Mouse (Mus musculus) retina, postnatal 7 days (tissue): Measurements from ENCODE around the gene Gm43552.

ENCODE experiments used
- DNase-seq: peaks from one replicate; pipeline ENCODE4 v3.0.0-alpha.2; 2012; ENCODE audit warnings: low read depth, low spot score

Gene Gm43552

DNA sequence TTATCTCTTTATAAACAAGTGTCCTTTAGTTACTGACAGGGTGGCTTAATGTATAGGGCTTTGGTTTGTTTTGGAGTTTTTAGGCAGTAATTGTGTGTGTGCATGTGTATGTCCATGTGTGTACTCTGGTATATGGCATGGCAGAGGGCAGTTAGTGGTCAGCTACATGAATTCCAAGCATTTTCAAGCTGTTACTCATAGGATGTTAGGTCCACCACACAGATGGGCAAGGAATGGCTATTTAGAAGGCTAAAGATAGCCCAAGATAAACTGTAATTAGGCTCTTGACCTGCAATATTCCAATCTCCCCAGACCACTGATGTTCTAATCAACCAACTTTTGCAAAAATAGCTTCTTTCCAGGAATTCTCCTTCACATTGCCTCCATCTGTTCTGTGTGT is 54.6 kb downstream of the Gm43552 start:
- no peak for DNase-seq

DNA sequence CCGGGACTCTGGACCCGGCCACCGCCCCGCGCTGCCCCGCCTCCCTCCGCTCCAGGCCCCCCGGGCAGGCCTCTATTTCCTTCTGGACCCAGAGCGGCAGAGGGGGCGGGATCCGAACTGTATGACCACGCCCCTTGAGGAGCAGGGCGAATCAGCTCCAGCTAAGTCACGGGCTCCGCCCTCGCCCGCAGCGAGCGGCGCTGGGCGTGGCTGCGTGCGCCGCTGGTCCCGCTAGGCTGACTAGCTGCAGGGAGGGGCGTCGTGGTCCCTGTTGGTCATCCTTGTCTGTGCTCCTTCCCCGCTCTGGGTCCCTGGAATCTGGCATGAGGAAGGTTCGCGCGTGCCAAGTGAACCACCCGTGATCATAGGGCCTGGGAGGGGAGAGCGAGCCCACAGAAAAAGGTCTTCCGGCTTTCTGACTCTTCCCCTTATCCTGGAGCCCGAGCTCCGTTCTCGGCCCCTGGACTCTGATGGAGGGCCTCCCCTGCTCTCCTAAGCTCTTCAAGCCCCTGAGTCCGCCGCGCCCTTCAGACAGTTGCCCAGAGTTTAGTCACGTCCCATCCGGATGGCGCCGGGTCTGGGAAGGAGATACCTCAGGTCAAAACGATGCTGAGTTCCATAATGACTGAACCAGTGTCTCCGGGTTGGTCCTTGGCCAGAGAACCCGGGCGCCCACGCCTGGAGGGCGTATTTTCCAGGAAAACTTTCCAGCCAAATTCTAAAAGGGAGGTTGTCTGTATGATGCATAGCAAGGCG is 56.6 kb downstream of the Gm43552 start, which contains the start of gene Ugdh:
Ugdh (minus strand) TSS at position 144 of the 756 bp plus-strand sequence.
- peak; percentile 90 for DNase-seq

DNA sequence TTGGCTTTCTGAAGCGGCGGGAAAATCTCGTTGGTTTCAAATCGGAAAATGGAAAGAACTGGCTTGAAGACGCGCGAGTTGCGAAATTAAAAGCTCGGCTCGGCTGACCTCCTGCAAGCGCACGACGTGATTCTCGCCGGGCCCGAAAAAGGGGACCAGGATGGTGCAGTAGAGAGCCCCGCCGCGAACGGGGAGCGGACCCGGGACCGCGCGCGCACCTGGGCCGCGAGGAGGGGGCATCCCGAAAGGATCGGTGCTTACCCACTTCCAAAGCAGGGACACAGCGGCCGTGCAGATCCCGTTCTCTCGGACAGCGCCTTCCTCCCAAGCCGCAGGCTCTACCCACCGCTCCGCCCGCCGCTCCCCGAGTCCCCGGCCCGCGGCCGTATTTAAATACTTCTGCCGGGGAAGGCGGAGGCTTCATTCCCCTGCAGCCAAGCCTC is 57.2 kb downstream of the Gm43552 start:
- DNase-seq, result no peak

DNA sequence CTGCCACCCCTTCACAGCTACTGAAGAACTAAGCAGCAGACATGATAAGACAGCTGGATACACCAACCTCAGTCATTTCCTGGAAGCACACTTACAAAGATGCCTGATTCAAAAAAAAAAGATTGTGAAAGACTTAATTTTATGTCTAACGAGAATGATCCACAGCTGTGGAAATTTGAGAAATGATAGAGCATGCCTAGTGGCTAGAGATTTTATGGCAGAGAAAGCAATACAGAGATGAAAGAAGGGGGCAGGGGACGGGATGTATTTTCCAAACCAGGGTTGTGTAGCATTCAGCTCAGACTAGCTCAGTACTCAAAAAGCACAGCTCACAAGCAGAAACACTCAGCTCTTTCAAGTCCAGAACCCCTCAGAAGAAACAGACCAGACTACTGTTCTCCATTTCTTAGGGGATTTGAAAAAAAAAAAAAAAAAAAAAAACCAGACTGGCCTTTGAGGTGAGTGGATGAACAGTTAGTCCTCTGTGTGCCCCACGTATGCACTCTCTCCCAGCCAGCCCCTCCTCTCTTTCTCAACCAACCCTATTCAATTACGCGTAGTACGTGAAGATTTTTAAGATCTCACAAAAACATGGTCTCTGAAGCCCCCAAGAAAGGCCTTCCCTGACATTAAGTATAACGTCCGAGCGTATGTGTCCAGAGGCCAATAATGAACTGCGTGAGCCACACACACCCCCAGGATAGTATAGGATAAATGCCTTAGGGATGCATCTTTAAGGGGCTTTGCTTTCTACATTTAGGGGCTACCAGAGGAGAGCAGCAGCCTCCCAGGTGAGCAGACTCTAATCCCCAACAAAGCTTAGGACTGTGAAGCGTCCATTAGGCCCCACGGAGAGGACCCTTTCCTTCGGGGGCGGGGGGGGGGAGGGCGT is 57.9 kb downstream of the Gm43552 start:
- DNase-seq, result no peak

DNA sequence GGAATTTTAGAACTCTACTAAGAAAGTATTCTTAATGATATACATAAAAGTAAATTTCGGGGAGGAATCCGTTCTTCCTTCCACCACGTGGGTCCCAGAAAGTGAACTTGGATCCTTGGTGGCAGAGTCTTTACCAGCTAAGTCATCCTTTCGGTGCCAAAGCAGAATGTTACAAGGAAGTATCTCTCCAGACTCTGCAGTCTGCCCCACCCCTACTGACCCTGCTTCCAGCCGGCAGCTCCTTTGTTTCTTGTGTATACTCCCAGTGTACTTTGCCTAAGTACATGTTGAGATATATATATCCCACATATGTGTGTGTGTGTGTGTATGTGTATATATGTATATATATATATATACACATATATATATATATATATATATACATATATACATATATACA is 63.2 kb downstream of the Gm43552 start:
- DNase-seq, result no peak

DNA sequence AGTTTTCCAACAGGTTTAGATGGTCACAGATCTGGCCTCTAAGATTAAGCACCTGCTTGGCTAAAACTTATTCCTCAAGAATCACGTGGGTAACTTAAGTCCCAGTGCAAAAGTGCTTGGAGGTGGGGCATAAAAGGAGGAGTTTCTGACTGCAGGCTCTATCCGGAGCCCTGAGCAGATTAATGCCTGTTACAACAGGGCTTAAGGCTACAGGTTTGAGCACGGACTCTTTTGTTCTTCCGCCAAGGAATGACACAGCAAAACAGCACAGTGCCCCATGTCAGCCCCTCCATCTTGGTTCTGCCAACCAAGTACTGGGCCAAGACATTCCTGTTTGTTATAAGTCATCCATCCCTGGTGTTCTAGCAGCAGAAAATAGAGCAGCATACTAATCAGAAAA is 64.3 kb downstream of the Gm43552 start:
- no peak for DNase-seq

DNA sequence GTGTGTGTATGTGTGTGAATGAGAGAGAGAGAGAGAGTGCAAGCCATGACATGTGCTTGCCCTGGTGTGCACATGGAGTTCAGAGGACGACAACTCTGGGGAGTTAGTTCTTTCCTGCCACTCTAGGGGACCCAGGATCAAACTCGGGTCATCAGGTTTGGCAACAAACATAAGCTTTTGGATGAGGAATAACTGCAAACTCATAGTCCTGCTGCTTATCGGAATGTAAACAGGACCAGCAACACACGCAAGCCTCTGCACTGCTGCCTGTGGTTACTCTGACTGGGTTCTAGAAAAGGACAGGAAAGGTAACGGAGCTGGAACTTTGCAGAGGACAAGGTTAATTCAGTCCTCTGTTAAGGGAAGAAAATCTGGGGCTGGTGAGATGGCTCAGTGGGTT is 67.4 kb downstream of the Gm43552 start:
- no peak for DNase-seq

DNA sequence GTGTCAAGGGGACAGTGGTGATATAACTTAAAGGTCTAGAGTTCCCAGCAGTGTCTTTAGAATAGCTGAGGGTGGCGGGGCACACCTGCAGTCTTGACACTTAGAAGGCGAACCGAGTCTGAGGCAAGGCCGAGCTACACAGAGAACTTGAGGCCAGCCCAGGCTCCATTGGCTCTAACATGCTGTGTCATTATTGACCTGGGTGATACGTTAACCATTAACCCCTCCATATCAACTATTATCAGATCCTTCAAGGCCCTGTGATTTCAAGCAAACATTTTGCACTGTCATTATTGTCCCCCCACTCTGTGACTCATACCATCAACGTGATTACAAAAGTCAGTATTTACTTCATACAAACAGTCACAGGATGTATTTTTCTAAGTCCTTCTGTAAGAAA is 68.4 kb downstream of the Gm43552 start:
- DNase-seq, result no peak

DNA sequence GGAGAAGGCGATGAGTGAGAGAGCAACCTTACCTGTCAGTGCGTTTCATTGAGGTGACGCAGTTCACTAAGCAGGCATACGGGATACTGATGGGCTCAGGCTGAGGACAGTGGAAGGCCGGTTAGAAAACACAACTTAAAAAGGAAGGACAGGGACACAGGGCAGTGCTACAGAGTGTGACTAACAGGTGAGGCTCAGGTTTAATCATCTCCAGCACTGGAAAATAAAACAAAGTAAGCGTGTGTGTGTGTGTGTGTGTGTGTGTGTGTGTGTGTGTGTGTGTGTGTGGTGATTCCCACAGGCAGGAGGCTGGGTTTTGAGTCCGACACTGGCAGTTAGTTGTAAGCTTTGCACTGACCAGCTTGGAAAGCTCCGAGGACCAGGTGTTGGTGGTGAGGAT is 69.8 kb downstream of the Gm43552 start:
- DNase-seq, result no peak

DNA sequence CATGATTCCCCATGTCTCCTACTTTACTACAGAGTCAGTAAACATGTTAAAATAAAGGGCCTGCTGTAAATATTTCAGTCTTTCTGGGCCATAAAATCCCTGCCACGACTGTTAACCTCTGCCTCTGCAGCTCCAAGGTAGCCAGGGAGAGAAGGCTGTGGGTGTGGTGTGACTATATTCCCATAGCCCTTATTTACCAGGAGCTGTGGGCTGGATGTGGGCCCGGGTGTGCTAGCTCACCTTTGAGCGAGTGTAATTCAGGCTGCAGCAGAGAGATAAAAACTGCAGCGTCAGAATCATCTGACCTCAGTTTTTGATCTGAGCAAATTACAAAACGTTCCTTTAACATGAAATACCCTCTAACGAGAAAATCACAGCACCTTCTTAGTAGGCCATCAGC is 71.8 kb downstream of the Gm43552 start:
- DNase-seq, result no peak

DNA sequence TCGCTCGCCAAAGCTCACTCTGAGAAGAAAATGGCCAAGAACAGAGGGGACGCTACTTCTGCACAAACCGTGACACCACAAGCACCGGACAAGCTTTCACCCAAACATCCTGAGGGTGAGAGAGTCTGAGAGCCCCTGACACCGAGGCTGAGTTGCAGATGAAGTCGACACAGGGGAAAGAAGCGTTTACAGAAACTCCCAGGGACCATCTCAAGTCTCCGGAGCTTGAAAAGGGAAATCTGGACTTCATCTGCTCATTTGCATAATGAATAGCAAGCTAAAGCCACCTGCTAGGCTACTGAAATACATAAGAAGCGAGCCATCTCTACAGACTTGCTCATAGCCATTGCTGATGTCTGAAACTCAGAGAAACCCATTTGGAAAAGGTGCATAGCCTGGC is 73.5 kb downstream of the Gm43552 start:
- no peak for DNase-seq

DNA sequence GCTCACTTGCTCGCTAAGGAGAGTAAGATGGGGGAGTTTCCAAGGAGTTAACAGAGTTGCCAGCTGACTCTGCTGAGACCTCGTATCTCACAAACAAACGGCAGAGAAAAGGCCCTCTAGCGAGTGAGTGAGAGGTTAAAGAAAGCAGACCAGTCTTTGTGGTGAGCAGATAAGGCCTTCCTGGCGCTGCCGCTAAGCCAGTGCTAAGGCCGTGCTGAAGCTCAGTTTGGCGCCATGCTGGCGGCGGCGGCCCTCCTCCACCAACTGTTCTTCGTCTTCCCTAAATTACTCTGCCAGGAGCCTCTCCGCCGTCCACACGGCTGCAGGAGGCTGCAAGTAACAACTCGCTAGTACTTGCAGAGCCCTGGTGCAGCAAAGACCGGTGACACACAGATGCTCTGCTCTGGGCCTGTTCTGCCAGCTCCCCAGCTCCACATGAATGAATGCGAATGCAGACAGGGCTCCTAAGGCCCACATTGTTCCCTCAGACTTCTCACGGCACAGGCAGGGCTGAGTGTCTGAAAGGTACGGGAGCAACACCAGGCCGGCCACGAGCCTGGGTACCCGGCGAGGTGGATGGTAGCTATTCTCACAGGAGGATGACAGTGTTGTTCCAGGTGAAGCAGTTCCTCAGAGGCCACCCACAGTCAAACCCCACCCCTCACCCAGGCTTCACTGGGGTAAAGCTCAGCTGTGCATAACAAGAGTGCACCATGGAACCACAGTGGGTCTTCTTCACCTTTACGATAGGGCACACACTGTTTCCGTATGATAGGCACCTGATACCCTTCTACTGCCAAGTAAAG is 76.8 kb downstream of the Gm43552 start:
- DNase-seq, result no peak

DNA sequence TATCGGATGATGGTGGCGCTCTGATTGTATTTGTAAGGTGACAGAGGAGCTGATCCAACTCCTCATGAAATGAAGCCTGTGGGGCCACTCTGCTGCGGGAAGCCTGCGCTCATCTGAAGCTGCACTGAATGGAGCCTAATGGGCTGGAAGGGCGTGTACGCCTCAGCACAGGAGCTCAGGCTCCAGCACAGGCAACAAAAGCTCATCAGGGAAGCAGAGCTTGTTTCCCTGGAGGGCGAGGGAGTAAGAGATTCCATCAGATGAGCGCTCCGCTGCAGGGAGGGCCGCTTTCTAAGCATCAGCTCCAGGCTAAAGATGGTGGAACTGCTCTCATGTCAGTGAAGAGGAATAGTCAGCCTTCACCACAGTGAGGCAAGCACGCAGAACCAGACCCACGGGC is 84.6 kb downstream of the Gm43552 start:
- no peak for DNase-seq

DNA sequence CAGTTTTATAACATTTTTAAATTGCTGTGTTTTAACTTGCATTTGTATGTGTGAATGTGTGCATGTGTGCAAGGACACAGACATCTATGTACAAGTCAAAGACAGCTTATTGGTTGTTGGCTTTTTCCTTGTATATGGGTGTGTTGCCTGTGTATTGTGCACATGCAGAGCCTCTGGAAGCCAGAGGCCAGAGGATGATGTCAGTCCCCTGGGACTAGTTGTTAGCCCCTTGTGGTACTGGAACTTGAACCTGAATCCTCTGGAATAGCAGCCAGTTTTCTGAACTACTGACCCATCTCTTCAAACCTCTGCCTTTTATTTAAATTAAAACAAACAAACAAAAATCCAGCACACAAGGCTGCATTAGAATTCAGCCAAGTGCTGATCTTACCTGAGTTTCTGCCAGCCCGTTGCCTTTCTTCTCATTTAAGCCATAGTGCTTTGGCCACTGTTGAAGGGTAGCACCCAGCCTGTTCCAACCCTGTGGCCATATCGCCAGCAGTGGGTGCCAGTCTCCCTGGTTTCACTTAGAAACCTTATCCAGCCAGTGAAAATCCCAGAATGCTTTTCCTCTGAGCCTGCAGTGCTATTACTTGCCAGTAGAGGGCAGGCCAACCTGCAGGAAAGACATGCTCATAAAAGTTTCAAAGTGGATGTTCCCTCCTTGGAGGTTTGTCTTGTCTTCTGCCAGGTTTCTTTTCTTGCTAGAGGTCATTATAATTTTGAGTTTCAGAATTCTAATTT is 91.2 kb downstream of the Gm43552 start:
- DNase-seq, result peak; percentile 75

DNA sequence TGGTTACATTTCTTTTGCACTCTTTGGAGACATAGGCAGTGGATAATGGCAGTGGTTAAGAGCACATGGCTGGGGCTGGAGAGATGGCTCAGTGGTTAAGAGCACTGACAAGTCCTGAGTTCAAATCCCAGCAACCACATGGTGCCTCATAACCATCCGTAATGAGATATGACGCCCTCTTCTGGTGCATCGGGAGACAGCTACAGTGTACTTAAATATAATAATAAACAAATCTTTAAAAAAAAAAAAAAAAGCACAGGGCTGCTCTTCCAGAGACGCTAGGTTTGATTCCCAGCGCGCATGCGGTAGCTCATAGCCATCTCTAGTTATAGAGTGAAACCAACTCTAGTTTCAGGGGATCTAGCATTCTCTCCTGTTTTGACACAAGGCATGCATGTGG is 98.2 kb downstream of the Gm43552 start:
- no peak for DNase-seq

DNA sequence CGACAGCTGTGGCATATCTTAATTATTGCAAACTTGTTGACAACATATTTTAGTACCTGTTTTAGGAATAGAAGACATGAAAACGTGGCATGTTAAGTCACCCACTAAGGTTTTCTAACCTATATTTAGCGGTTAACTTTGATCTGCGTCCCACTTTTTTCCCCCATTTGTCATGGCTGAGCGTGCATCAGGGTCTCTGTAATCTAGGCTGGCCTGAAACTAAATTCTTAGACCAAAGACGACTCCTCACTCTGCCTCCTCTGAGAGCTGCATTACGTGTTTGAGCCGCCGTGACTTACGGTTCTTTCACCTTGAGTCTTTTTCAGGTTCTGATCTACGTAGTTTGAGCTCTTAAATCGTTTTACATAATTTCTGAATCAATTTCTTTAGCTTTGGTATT is 100.9 kb downstream of the Gm43552 start:
- no peak for DNase-seq

DNA sequence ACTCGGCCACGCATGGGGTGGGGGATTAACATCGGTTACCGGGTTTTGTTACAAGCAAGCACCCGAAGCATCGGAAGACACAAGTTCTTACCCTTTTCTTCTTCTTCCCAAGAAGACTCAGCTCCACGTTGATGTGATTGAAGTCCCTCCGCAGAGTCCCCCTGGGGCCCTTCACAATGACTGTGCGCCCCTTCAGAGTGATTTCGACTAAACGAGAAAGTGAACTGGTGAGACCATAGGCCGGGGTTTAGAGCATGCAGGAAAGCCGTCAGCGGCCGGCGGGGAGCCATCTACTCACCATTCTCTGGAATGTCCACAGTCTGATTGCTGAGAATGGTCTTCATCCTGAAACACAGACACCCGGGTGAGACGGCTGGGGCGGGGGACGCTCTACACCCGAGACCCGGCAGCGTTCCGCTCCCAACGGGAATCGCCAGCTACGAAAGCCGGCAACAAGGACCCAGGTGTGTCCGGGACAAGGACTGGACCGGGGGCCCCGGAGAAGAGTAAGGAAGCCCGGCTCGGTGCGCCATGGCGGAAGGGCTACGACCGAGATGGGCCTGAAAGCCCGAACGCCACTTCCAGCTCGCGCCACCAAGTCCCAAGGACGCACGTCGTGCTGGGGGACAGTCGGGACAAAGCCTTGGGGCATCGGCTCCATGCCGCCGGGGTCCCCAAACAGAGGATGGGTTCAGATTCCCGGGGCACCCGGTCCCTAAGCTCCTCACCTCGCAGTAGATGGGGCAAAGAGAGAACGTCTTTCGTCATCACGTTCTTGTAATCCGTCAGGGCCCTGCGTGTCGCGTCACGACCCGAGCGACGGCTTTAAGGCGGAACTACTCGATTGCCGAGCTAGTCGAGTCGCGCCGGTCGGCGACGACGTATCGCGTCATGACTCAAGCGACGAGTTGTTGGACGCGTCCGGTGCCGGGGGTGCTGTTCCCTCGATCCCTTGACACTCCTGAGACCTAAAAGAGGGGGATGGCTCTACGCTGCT is 101.7 kb downstream of the Gm43552 start, which contains the start of the genes Rpl9 and Lias:
Rpl9 (minus strand) TSS at position 797 of the 997 bp plus-strand sequence.
Lias (plus strand) TSS at position 850 of the 997 bp plus-strand sequence.
- DNase-seq, result peak; percentile 96

DNA sequence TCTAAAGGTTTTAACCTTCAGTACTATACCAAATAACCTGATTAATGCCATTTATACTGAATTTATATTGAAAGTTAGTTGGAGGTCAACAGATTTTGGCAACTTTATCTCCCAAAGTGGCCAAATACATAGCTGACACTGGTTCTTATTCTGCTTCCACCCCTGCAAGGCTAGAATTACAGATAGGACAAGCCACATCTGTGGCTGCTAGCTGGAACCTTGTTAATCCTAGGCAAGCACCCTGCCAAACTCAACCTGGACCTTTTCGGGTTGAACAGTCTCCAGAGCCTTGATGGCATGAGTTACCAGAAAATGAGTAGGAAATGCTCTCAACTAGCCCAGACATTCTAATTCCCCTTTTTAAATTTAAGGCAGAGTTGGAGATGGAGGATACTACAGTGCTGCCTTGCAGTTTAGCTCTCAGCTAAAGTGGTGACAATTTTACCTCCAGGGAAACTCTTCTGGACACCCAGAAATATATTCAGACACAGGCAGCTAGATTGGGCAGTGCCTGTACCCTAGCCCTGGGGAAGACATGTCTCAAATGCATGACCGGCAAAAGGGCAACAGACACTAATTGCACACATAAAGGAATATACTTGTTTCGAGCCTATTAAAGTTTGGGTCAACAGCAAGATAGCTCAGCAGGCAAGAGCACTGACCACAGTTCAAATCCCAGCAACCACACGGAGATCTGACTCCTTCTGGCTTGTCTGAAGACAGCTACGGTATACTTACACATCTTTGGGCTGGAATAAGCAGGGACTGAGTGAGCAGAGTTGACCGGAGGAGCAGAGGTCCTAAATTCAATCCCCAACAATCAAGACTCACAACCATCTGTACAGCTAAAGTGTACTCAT is 105.4 kb downstream of the Gm43552 start:
- no peak for DNase-seq

DNA sequence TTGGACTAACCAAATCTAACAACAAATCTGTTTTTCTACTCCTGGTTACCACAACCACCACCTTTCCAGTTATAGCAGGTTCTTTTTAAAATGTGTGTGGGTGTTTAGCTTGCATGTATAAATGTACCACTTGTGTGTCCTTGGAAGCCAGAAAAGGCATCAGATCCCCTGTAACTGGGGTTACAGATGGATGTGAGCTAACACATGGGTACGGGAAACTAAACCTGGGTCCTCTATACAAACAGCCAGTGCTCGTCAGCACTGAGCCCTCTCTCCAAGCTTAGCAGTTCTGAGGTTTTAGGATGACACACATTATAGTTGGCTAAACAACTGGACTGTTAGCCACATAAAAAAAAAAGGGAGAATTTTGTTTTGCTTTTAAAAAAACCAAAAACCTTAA is 106.9 kb downstream of the Gm43552 start:
- no peak for DNase-seq
